Mouse (Mus musculus) layer of hippocampus, adult 8-10 months (tissue): ENCODE measurements at regions not wholly inside any gene's neighbourhood (a gene's known extent, or its start where the extent isn't known, plus 50 kb on each side); places are given as distances from the start of the nearest gene placed in this dataset.

Experiments used
- DNase-seq, 2 experiments: peaks; one replicate each; pipeline ENCODE4 v3.0.0; 2022; ENCODE audit warnings: low spot score in 2 of 2

GRCm38 (mm10) chr1:75681913-75682312 is 135.8 kb downstream of the Slc4a3 start:
- DNase-seq = no peak

GRCm38 (mm10) chr1:75692781-75693180 is 146.7 kb downstream of the Slc4a3 start:
- DNase-seq = peak in 1 of 2 experiments; percentile 22

GRCm38 (mm10) chr1:75693231-75693914 is 147.3 kb downstream of the Slc4a3 start:
- no peak for DNase-seq

GRCm38 (mm10) chr1:75704832-75705650 is 159.0 kb downstream of the Slc4a3 start:
- peak; percentile 22 to 50 for DNase-seq

GRCm38 (mm10) chr1:75706126-75706525 is 160.1 kb downstream of the Slc4a3 start:
- no peak for DNase-seq

GRCm38 (mm10) chr1:75723431-75723830 is 177.4 kb downstream of the Slc4a3 start:
- DNase-seq = no peak

GRCm38 (mm10) chr1:75725329-75725728 is 179.3 kb downstream of the Slc4a3 start:
- no peak for DNase-seq

- peak; percentile 78 to 88 for DNase-seq
These were observed 182.8 kb downstream of the Slc4a3 start for GRCm38 (mm10) chr1:75728859-75729258.

GRCm38 (mm10) chr1:75733791-75734190 is 187.7 kb downstream of the Slc4a3 start:
- DNase-seq = no peak

- DNase-seq = peak in 1 of 2 experiments; percentile 18
These were observed 192.6 kb downstream of the Slc4a3 start for GRCm38 (mm10) chr1:75738651-75739050.

- DNase-seq = peak; percentile 25 to 30
These were observed 203.7 kb downstream of the Slc4a3 start for GRCm38 (mm10) chr1:75749665-75750221.

GRCm38 (mm10) chr1:75772131-75772530 is 226.1 kb downstream of the Slc4a3 start:
- DNase-seq = no peak

GRCm38 (mm10) chr1:75773014-75773413 is 226.9 kb downstream of the Slc4a3 start:
- no peak for DNase-seq

- DNase-seq = no peak
These were observed 232.8 kb downstream of the Slc4a3 start for GRCm38 (mm10) chr1:75778889-75779288.

GRCm38 (mm10) chr1:75783206-75783605 is 237.1 kb downstream of the Slc4a3 start:
- no peak for DNase-seq

GRCm38 (mm10) chr1:75786173-75786820 is 240.2 kb downstream of the Slc4a3 start:
- no peak for DNase-seq

GRCm38 (mm10) chr1:75791509-75791908 is 245.4 kb downstream of the Slc4a3 start:
- no peak for DNase-seq

- no peak for DNase-seq
These were observed 251.7 kb downstream of the Slc4a3 start for GRCm38 (mm10) chr1:75797793-75798192.

- DNase-seq = no peak
These were observed 252.5 kb downstream of the Slc4a3 start for GRCm38 (mm10) chr1:75798375-75799099.

GRCm38 (mm10) chr1:75804473-75804872 is 258.4 kb downstream of the Slc4a3 start:
- DNase-seq = no peak

GRCm38 (mm10) chr1:75812471-75812870 is 266.4 kb downstream of the Slc4a3 start:
- DNase-seq = no peak
